Mouse (Mus musculus) inflammation-experienced regulatory T-cells, adult 6 months (primary cell): Measurements from ENCODE around the gene Dvl2. TPM values are rescaled to one million over a fixed set of nuclear protein-coding genes. Genes with fewer than 3 reads are reported as not detected.

Experiments
- polyA plus RNA-seq, 3 experiments: library from polyadenylated mRNA; unstranded; fragments of 100-300 nt; shearing (Covaris generic); gene quantifications; one replicate each; pipeline ENCODE4 v1.2.1; 2017

The Dvl2 gene
- polyA plus RNA-seq, 3 experiments from 2014 or later = 2.5 to 5.0 (median 4.9) TPM

Other genes with a start within 250 kb of the Dvl2 start
- gene Polr2a, start 242.0 kb upstream of the Dvl2 start, polyA plus RNA-seq = 10 to 100 TPM; 27.3 to 28.4 (median 27.7) TPM
- gene Slc35g3, start 238.6 kb upstream of the Dvl2 start, polyA plus RNA-seq = not detected
- 10 to 100 TPM in 2 of 3 experiments, 1 to 10 TPM in 1; 4.3 to 13.9 (median 11.8) TPM for gene Zbtb4, start 234.7 kb upstream of the Dvl2 start, polyA plus RNA-seq
- 1 to 10 TPM; 1.7 to 2.5 (median 1.8) TPM for gene Chrnb1, start 204.7 kb upstream of the Dvl2 start, polyA plus RNA-seq
- not detected for gene Fgf11, start 198.7 kb upstream of the Dvl2 start, polyA plus RNA-seq
- gene Tmem102, start 195.0 kb upstream of the Dvl2 start, polyA plus RNA-seq = not detected
- not detected for gene Gm39566, start 185.3 kb upstream of the Dvl2 start, polyA plus RNA-seq
- not detected for gene Spem2, start 182.1 kb upstream of the Dvl2 start, polyA plus RNA-seq
- not detected for gene Spem1, start 178.4 kb upstream of the Dvl2 start, polyA plus RNA-seq
- 1 to 10 TPM in 2 of 3 experiments, under 1 TPM in 1; 0.60 to 2.5 (median 1.2) TPM for gene Nlgn2, start 162.8 kb upstream of the Dvl2 start, polyA plus RNA-seq
- 100 to 1,000 TPM; 124 to 157 (median 131) TPM for gene Tmem256, start 162.1 kb upstream of the Dvl2 start, polyA plus RNA-seq
- 10 to 100 TPM in 2 of 3 experiments, 1 to 10 TPM in 1; 7.3 to 20.2 (median 17.7) TPM for gene Plscr3, start 154.2 kb upstream of the Dvl2 start, polyA plus RNA-seq
- gene Tnk1, start 141.9 kb upstream of the Dvl2 start, polyA plus RNA-seq = under 1 TPM in 1 of 3 experiments, not detected in 2; 0.19 TPM
- gene Tmem95, start 122.6 kb upstream of the Dvl2 start, polyA plus RNA-seq = not detected
- gene Kctd11, start 119.2 kb upstream of the Dvl2 start, polyA plus RNA-seq = 1 to 10 TPM in 1 of 3 experiments, under 1 TPM in 2; 0.58 to 1.5 (median 0.59) TPM
- 100 to 1,000 TPM; 229 to 289 (median 266) TPM for gene Acap1, start 105.1 kb upstream of the Dvl2 start, polyA plus RNA-seq
- gene 2810408A11Rik, start 99.6 kb upstream of the Dvl2 start, polyA plus RNA-seq = under 1 TPM; 0.39 to 0.98 (median 0.63) TPM
- gene Neurl4, start 99.5 kb upstream of the Dvl2 start, polyA plus RNA-seq = 1 to 10 TPM; 5.2 to 9.6 (median 9.0) TPM
- gene Gps2, start 86.7 kb upstream of the Dvl2 start, polyA plus RNA-seq = 100 to 1,000 TPM in 2 of 3 experiments, 10 to 100 TPM in 1; 91.9 to 128 (median 122) TPM
- 1,000 to 10,000 TPM; 1,103 to 1,192 (median 1,160) TPM for gene Eif5a, start 78.6 kb upstream of the Dvl2 start, polyA plus RNA-seq
- gene Ybx2, start 64.8 kb upstream of the Dvl2 start, polyA plus RNA-seq = not detected
- not detected for gene Slc2a4, start 52.4 kb upstream of the Dvl2 start, polyA plus RNA-seq
- gene Cldn7, start 35.8 kb upstream of the Dvl2 start, polyA plus RNA-seq = 1 to 10 TPM in 1 of 3 experiments, not detected in 2; 1.1 TPM
- gene Ctdnep1, start 19.4 kb upstream of the Dvl2 start, polyA plus RNA-seq = 10 to 100 TPM; 25.8 to 35.6 (median 29.3) TPM
- 10 to 100 TPM; 61.5 to 78.3 (median 68.5) TPM for gene Elp5, start 18.1 kb upstream of the Dvl2 start, polyA plus RNA-seq
- 100 to 1,000 TPM; 352 to 384 (median 366) TPM for gene Gabarap, start 9.5 kb upstream of the Dvl2 start, polyA plus RNA-seq
- gene Phf23, start 4.8 kb upstream of the Dvl2 start, polyA plus RNA-seq = 10 to 100 TPM; 32.7 to 38.3 (median 36.0) TPM
- 100 to 1,000 TPM; 110 to 132 (median 128) TPM for gene Acadvl, start 14.8 kb downstream of the Dvl2 start, polyA plus RNA-seq
- gene Dlg4, start 16.3 kb downstream of the Dvl2 start, polyA plus RNA-seq = 10 to 100 TPM in 2 of 3 experiments, 1 to 10 TPM in 1; 7.1 to 14.6 (median 11.2) TPM
- not detected for gene Asgr1, start 53.5 kb downstream of the Dvl2 start, polyA plus RNA-seq
- gene Asgr2, start 92.0 kb downstream of the Dvl2 start, polyA plus RNA-seq = not detected
- not detected for gene Mgl2, start 129.7 kb downstream of the Dvl2 start, polyA plus RNA-seq
- gene Clec10a, start 155.6 kb downstream of the Dvl2 start, polyA plus RNA-seq = under 1 TPM in 1 of 3 experiments, not detected in 2; 0.67 TPM
- gene Slc16a11, start 212.2 kb downstream of the Dvl2 start, polyA plus RNA-seq = under 1 TPM in 1 of 3 experiments, not detected in 2; 0.52 TPM
- 1 to 10 TPM; 2.3 to 4.3 (median 3.2) TPM for gene Slc16a13, start 220.5 kb downstream of the Dvl2 start, polyA plus RNA-seq
- gene Bcl6b, start 229.2 kb downstream of the Dvl2 start, polyA plus RNA-seq = under 1 TPM in 1 of 3 experiments, not detected in 2; 0.39 TPM
- 100 to 1,000 TPM; 133 to 147 (median 134) TPM for gene 0610010K14Rik, start 237.3 kb downstream of the Dvl2 start, polyA plus RNA-seq
- gene Gm21988, start 239.2 kb downstream of the Dvl2 start, polyA plus RNA-seq = 10 to 100 TPM in 1 of 3 experiments, 1 to 10 TPM in 2; 2.7 to 11.1 (median 6.1) TPM
- 100 to 1,000 TPM; 207 to 275 (median 255) TPM for gene Rnasek, start 239.2 kb downstream of the Dvl2 start, polyA plus RNA-seq